Mouse (Mus musculus): ENCODE data around the gene D7Ertd443e.

- TF ChIP-seq CTCF (IDR thresholded peaks at IDR 0.05 in 2 of 3, conservative IDR thresholded peaks at IDR 0.05 in 1 of 3; ENCODE audit: control insufficient read depth in 1 of 3, insufficient read depth in 1 of 3, low read depth in 2 of 3, low read length in 3 of 3, poor library complexity in 1 of 3, severe bottlenecking in 1 of 3) (no peak), EP300 (IDR thresholded peaks at IDR 0.05; ENCODE audit: low read depth in 1 of 2, low read length in 2 of 2) (no peak), MAX (IDR thresholded peaks at IDR 0.05; ENCODE audit: low read length) (no peak), HCFC1 (IDR thresholded peaks at IDR 0.05; ENCODE audit: low read depth, low read length) (no peak), POLR2A (IDR thresholded peaks at IDR 0.05; ENCODE audit: control insufficient read depth in 1 of 2, insufficient read depth in 1 of 2, low read depth in 1 of 2, low read length in 2 of 2, poor library complexity in 1 of 2) (no peak)
Observed at GRCm38 (mm10) chr7:134224741-134225612, 160.5 kb downstream of the D7Ertd443e start.

All from MEL (cell line).